Mouse (Mus musculus) activated CD4-positive, CD25-positive, alpha-beta regulatory T cell (primary cell): Measurements from ENCODE around the gene Pdk4. TPM values are rescaled to one million over a fixed set of nuclear protein-coding genes. Genes with fewer than 3 reads are reported as not detected.

Experiments used
- polyA plus RNA-seq, 2 experiments: library from polyadenylated mRNA; unstranded; fragments of 100-300 nt; shearing (Covaris generic); gene quantifications; one replicate each; pipeline ENCODE4 v1.2.1; 2017

Gene Pdk4
- polyA plus RNA-seq = 1 to 10 TPM in 1 of 2 experiments, under 1 TPM in 1; 0.06 to 1.4 TPM

DNA sequence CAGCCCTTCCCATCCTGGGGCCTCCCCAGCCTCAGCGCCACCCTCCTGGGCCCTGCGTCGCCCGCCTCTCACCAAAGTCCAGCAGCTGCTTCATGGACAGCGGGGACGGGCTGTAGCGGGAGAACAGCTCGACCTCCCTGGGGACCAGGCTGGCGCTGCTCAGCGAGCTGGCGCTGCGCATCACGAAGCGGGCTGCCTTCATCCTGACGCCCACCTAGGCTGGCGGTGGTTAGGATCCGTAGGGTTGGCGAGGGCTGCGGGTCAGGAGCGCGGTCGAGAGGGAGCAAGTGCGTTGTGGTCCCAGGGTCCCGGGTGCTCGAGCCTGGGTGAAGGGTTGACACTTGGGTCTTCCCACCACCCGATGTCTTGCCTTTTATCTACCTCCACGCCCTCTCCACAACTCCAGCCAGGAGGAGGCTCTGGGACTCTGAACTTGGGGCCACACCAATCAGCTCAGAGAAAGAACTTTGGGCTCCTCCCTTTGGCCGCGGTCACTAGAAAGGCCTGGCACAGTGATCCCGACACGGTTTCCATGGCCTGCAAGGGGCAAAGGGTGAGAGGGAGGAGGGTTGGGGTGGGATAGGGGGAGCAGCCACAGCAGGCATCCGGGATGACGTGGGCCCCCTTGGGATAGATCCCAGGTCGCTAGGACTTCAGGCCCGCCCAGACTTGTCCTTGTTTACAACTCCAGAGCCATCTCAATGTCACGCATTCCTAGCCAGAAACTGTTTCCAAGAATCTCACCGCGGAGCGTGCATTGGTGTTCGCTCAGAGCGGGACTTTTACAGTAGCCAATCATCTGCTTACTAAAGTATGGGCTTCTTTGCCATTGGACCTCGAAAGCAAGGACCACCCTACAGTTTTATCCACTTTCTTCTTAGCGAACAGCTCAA lies at the start of gene Pdk4:
Pdk4 (minus strand) TSS at position 349 of the 893 bp plus-strand sequence.

Other genes with a start within 250 kb of the Pdk4 start
- gene Pon3, start 240.0 kb downstream of the Pdk4 start, polyA plus RNA-seq = 1 to 10 TPM; 3.6 to 9.8 TPM
- gene Pon2, start 197.9 kb downstream of the Pdk4 start, polyA plus RNA-seq = 10 to 100 TPM; 79.5 to 99.5 TPM
- under 1 TPM in 1 of 2 experiments, not detected in 1; 0.33 TPM for gene Asb4, start 112.9 kb downstream of the Pdk4 start, polyA plus RNA-seq
- gene Dync1i1, start 229.3 kb upstream of the Pdk4 start, polyA plus RNA-seq = under 1 TPM in 1 of 2 experiments, not detected in 1; 0.31 TPM